Mouse (Mus musculus) kidney, adult 2 months (tissue): ENCODE measurements around the gene Arid1b.

Source experiments
- CTCF ChIP-seq: fragments of 200-500 bp; conservative IDR thresholded peaks from 2 replicates; pipeline ENCODE4 v1.5.1; 2011; ENCODE audit warnings: low read depth, mild to moderate bottlenecking, control low read depth, low read length, moderate library complexity, mixed read lengths; ENCODE audit not compliant: insufficient read depth, insufficient read length
- POLR2A ChIP-seq: fragments of 200-500 bp; IDR thresholded peaks from one replicate; pipeline ENCODE4 v1.6.1; 2011; ENCODE audit warnings: low read depth, low read length, control low read depth

GRCm38 (mm10) chr17:5230063-5230462 is 235.9 kb downstream of the Arid1b start:
- TF ChIP-seq CTCF (no peak), POLR2A (no peak)
